Mouse (Mus musculus): Measurements from ENCODE around the gene U2af2.
"Not testable (repeated sequence)": the region's sequence is repeated elsewhere in the genome, so short reads cannot be mapped to it uniquely, and the experiment has no call there.

U2af2 gene

GRCm38 (mm10) chr7:5076931-5077330 lies 15.0 kb downstream of the U2af2 start:
- DNase-seq, result no peak

- DNase-seq, result not testable (repeated sequence)
These were observed 17.5 kb downstream of the U2af2 start for GRCm38 (mm10) chr7:5079365-5080009.

GRCm38 (mm10) chr7:5080010-5080751 lies 18.2 kb downstream of the U2af2 start, which contains the start of gene Epn1:
Epn1 (plus strand) TSS chr7:5080235.
- peak; percentile 97 to 99 for DNase-seq

- no peak for DNase-seq
These were observed 18.9 kb downstream of the U2af2 start for GRCm38 (mm10) chr7:5080815-5081214.

- DNase-seq, result no peak
These were observed 19.3 kb downstream of the U2af2 start for GRCm38 (mm10) chr7:5081241-5081640.

- no peak for DNase-seq
These were observed 20.0 kb downstream of the U2af2 start for GRCm38 (mm10) chr7:5081939-5082338.

- peak; percentile 59 to 80 for DNase-seq
These were observed 21.6 kb downstream of the U2af2 start for GRCm38 (mm10) chr7:5083325-5084105.

- no peak for DNase-seq
These were observed 23.6 kb downstream of the U2af2 start for GRCm38 (mm10) chr7:5085512-5085911.

GRCm38 (mm10) chr7:5086921-5087440 lies 25.0 kb downstream of the U2af2 start:
- peak in 1 of 2 experiments; percentile 31 for DNase-seq

GRCm38 (mm10) chr7:5087886-5088285 lies 25.9 kb downstream of the U2af2 start:
- peak in 1 of 2 experiments; percentile 53 for DNase-seq

- DNase-seq, result peak in 1 of 2 experiments; percentile 28
These were observed 27.9 kb downstream of the U2af2 start for GRCm38 (mm10) chr7:5089853-5090252.

GRCm38 (mm10) chr7:5091008-5091728 lies 29.2 kb downstream of the U2af2 start:
- DNase-seq, result no peak

- DNase-seq, result peak in 1 of 2 experiments; percentile 34
These were observed 30.4 kb downstream of the U2af2 start for GRCm38 (mm10) chr7:5092381-5092780.

GRCm38 (mm10) chr7:5092831-5093510 lies 31.0 kb downstream of the U2af2 start:
- peak in 1 of 2 experiments; percentile 46 for DNase-seq

- no peak for DNase-seq
These were observed 36.8 kb downstream of the U2af2 start for GRCm38 (mm10) chr7:5098769-5099168.

- DNase-seq, result no peak
These were observed 37.9 kb downstream of the U2af2 start for GRCm38 (mm10) chr7:5099796-5100195.

GRCm38 (mm10) chr7:5101066-5101663 lies 39.2 kb downstream of the U2af2 start:
- no peak for DNase-seq

GRCm38 (mm10) chr7:5102564-5102963 lies 40.6 kb downstream of the U2af2 start:
- DNase-seq, result no peak

- DNase-seq, result no peak
These were observed 46.3 kb downstream of the U2af2 start for GRCm38 (mm10) chr7:5108272-5108671.

- DNase-seq, result no peak
These were observed 47.4 kb downstream of the U2af2 start for GRCm38 (mm10) chr7:5109301-5109700.

GRCm38 (mm10) chr7:5112701-5113100 lies 50.8 kb downstream of the U2af2 start:
- no peak for DNase-seq

All from kidney, postnatal 25 days (tissue).